Mouse (Mus musculus) CH12.LX (cell line): ENCODE data around the gene Tmem138.
A peak's percentile ranks its signal among the peaks of the same experiment; 100 is the strongest.

Source experiments
- BHLHE40 ChIP-seq: IDR thresholded peaks from 2 replicates; pipeline ENCODE4 v1.6.1; 2011; ENCODE audit warnings: mild to moderate bottlenecking, low read depth, low read length, improper control_type of control experiment
- CTCF ChIP-seq, 2 experiments: IDR thresholded peaks in 1 of 2; conservative IDR thresholded peaks in 1 of 2; 2 replicates each; pipeline ENCODE4 v1.5.1; 2011 to 2012; ENCODE audit warnings: low read depth in 2 of 2, low read length in 2 of 2, improper control_type of control experiment in 1 of 2, inconsistent platforms in 1 of 2, mild to moderate bottlenecking in 1 of 2, moderate library complexity in 1 of 2
- KAT2A ChIP-seq: IDR thresholded peaks from 2 replicates; pipeline ENCODE4 v1.6.1; 2012; ENCODE audit warnings: low read length, improper control_type of control experiment, inconsistent platforms; ENCODE audit not compliant: insufficient replicate concordance
- POLR2A ChIP-seq: IDR thresholded peaks from 2 replicates; pipeline ENCODE4 v1.6.1; 2011; ENCODE audit warnings: low read depth, mild to moderate bottlenecking, improper control_type of control experiment, low read length
- USF2 ChIP-seq: conservative IDR thresholded peaks from 2 replicates; pipeline ENCODE4 v1.6.1; 2011; ENCODE audit warnings: low read depth, low read length, improper control_type of control experiment

- TF ChIP-seq USF2 (no peak), KAT2A (peak; percentile 54; the same call in 1 of the 2 replicates), POLR2A (peak; percentile 60), CTCF (conservative IDR thresholded peaks at IDR 0.05 in 1 of 2, IDR thresholded peaks at IDR 0.05 in 1 of 2; ENCODE audit: low read depth in 2 of 2, low read length in 2 of 2) (peak in 1 of 2 experiments; percentile 12; a peak in 1 of 4 replicates), BHLHE40 (no peak)
Observed at GRCm38 (mm10) chr19:10555624-10556510, 21.3 kb downstream of the Tmem138 start, which contains the start of gene Tmem216.
